Mouse (Mus musculus) kidney, embryonic 15.5 days (tissue): ENCODE measurements around the gene Gsdma3. TPM values are rescaled to one million over a fixed set of nuclear protein-coding genes. Genes with fewer than 3 reads are reported as not detected.
A peak's percentile ranks its signal among the peaks of the same experiment; 100 is the strongest.

Experiments used
- ATAC-seq: fragments of 200-750 bp; cut with Nextera tagmentation; replicated peaks from 2 replicates; pipeline ENCODE4 v1.8.0; 2017; ENCODE audit warnings: moderate TSS enrichment; ENCODE audit not compliant: low FRiP score
- H3K27ac ChIP-seq: fragments of 300-500 bp; sonication (generic); 2 replicates; pipeline ENCODE4 v1.5.1; 2015; ENCODE audit warnings: mild to moderate bottlenecking, inconsistent platforms
- H3K27me3 ChIP-seq: fragments of 300-500 bp; sonication (generic); 2 replicates; pipeline ENCODE4 v1.6.1; 2015; ENCODE audit warnings: inconsistent platforms
- H3K36me3 ChIP-seq: fragments of 300-500 bp; sonication (generic); 2 replicates; pipeline ENCODE4 v1.6.1; 2015; ENCODE audit warnings: inconsistent platforms
- H3K4me1 ChIP-seq: fragments of 300-500 bp; sonication (generic); 2 replicates; pipeline ENCODE4 v1.6.1; 2015; ENCODE audit warnings: inconsistent platforms
- H3K4me2 ChIP-seq: fragments of 300-500 bp; sonication (generic); 2 replicates; pipeline ENCODE4 v1.6.1; 2015; ENCODE audit warnings: moderate library complexity, mild to moderate bottlenecking, inconsistent platforms
- H3K4me3 ChIP-seq: fragments of 300-500 bp; sonication (generic); replicated peaks from 2 replicates; pipeline ENCODE4 v1.5.1; 2015; ENCODE audit warnings: mild to moderate bottlenecking, inconsistent platforms
- H3K9ac ChIP-seq: fragments of 300-500 bp; sonication (generic); 2 replicates; pipeline ENCODE4 v1.6.1; 2015; ENCODE audit warnings: mild to moderate bottlenecking, inconsistent platforms
- H3K9me3 ChIP-seq: fragments of 300-500 bp; sonication (generic); replicated peaks from 2 replicates; pipeline ENCODE4 v1.6.1; 2016; ENCODE audit warnings: inconsistent platforms
- WGBS: fragments of 180-500 bp; shearing (Covaris S2); methylation state at CpG from one replicate; pipeline ENCODE4 v1.1.7; 2015; ENCODE audit warnings: mixed read lengths; 5-methylcytosine and 5-hydroxymethylcytosine counted together
- polyA plus RNA-seq: library from polyadenylated mRNA; unstranded; fragments of >200 nt; fragmentation: Nextera tagmentation; extraction: Ambion mirVana; gene quantifications from 2 replicates; pipeline ENCODE4 v1.2.1, GENCODE M21; 2015

The Gsdma3 gene
- not detected in 2 replicates for polyA plus RNA-seq

GRCm38 (mm10) chr11:98625611-98626410 lies at the start of gene Gsdma3, which contains the start of gene Gm12355:
Gene Gsdma3 (plus strand): TSS chr11:98626360.
Gene Gm12355 (minus strand): TSS chr11:98625661.
- Histone ChIP-seq H3K27ac (no peak within 1 kb of the TSS), H3K4me1 (no peaks in the 10 kb centered on the region), H3K36me3 (no peaks in the 10 kb centered on the region), H3K4me3 (no peak within 1 kb of the TSS), H3K9me3 (no peaks in the 10 kb centered on the region), H3K9ac (no peak within 1 kb of the TSS), H3K4me2 (no peak within 1 kb of the TSS), H3K27me3 (no peaks in the 10 kb centered on the region)
- ATAC-seq = no peak
- WGBS = 87% methylated on average over 10 of the region's 10 CpGs

DNA sequence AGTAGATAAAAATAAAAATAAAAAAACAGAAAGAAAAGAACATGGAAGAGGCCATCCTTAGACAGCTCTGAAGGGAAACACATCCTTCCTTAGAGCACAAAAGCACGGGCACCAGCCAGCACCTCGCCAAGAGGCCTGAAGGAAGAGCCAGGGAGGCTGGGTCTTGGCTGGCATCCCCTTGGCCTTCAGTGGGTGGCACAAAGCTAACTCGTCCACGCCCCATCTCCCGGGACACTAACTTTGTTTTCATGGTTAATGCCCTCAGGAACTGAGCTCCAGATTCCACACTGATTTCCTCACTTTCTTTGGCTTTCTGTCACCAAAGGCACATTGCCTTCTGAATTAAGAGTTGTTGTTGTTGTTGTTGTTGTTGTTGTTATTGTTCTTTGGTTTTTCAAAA lies 48.4 kb upstream of the Gsdma3 start:
- Histone ChIP-seq H3K4me1 (no peaks in the 10 kb centered on the region), H3K27me3 (no peaks in the 10 kb centered on the region), H3K4me3 (no peak overlapping the region), H3K9ac (no peak overlapping the region), H3K27ac (no peak overlapping the region), H3K4me2 (no peak overlapping the region), H3K36me3 (peaks cover 24% of the 10 kb centered on the region), H3K9me3 (no peaks in the 10 kb centered on the region)
- ATAC-seq = no peak
- 89% methylated on average over 5 of the region's 5 CpGs for WGBS

DNA sequence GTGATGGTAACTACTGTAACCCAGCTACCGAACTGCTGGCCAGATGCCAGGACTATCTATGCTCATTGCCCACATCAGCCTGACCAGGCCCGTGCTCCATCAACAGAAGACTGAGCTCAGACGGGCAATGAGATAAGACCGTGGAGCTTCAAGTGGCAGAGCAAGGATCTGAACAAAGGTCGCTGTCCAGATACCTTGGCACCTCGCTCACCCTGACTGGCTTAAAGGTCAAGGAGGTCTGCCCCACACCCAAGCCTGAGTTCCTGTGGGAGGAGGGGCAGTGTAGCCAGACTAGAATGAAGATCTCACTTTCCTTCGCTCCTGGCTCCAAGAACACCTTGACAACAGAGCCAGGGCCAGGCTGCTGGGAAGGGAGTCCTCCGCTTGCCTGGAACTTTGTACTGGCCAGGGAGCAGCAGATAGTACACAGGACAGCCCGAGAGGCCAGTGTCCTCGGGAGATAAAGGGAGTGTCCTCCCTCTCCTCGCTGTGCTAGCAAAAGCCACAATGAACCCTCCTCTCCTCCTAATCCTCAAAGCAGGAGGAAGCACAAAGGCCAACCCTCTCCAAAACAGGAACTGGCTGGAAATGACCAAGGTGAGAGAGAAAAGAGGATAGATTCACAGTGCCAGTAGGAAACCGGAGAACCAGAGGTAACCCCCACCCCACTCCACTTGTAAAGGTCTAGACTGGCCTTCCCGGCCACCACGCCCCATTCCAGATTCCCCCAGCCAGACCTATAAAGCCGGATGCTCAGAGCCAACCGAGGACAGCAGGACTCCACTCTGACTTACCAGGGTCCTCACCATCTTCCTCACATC lies 45.6 kb upstream of the Gsdma3 start:
- H3K4me2 ChIP-seq = no peak overlapping the region
- H3K4me3 ChIP-seq = no peak overlapping the region
- no peaks in the 10 kb centered on the region for H3K27me3 ChIP-seq
- no peaks in the 10 kb centered on the region for H3K9me3 ChIP-seq
- H3K4me1 ChIP-seq = peaks cover 13% of the 10 kb centered on the region
- no peak overlapping the region for H3K9ac ChIP-seq
- peak; percentile 54; the same call in 1 of the 2 replicates for ATAC-seq
- no peak overlapping the region for H3K27ac ChIP-seq
- peaks cover 32% of the 10 kb centered on the region for H3K36me3 ChIP-seq
- 72% methylated on average over 16 of the region's 16 CpGs for WGBS

GRCm38 (mm10) chr11:98581286-98582029 lies 44.7 kb upstream of the Gsdma3 start:
- 69% methylated on average over 17 of the region's 17 CpGs for WGBS
- Histone ChIP-seq H3K4me2 (no peak overlapping the region), H3K27ac (no peak overlapping the region), H3K4me1 (peaks cover 23% of the 10 kb centered on the region), H3K9me3 (no peaks in the 10 kb centered on the region), H3K4me3 (no peak overlapping the region), H3K36me3 (peaks cover 32% of the 10 kb centered on the region), H3K27me3 (no peaks in the 10 kb centered on the region), H3K9ac (no peak overlapping the region)
- ATAC-seq = no peak

GRCm38 (mm10) chr11:98582030-98582388 lies 44.2 kb upstream of the Gsdma3 start:
- no peak overlapping the region for H3K9ac ChIP-seq
- H3K27ac ChIP-seq = no peak overlapping the region
- H3K4me1 ChIP-seq = peaks cover 24% of the 10 kb centered on the region
- peaks cover 32% of the 10 kb centered on the region for H3K36me3 ChIP-seq
- no peaks in the 10 kb centered on the region for H3K9me3 ChIP-seq
- 83% methylated on average over 8 of the region's 8 CpGs for WGBS
- ATAC-seq = no peak
- no peak overlapping the region for H3K4me2 ChIP-seq
- H3K27me3 ChIP-seq = no peaks in the 10 kb centered on the region
- no peak overlapping the region for H3K4me3 ChIP-seq

- Histone ChIP-seq H3K9me3 (no peaks in the 10 kb centered on the region), H3K27ac (no peak overlapping the region), H3K4me1 (peaks cover 29% of the 10 kb centered on the region), H3K36me3 (peaks cover 32% of the 10 kb centered on the region), H3K27me3 (no peaks in the 10 kb centered on the region), H3K4me3 (no peak overlapping the region), H3K9ac (no peak overlapping the region), H3K4me2 (no peak overlapping the region)
- WGBS = 89% methylated on average over 12 of the region's 12 CpGs
- no peak for ATAC-seq
Measured at GRCm38 (mm10) chr11:98582551-98583264, 43.5 kb upstream of the Gsdma3 start.

- H3K27me3 ChIP-seq = no peaks in the 10 kb centered on the region
- H3K27ac ChIP-seq = no peak overlapping the region
- ATAC-seq = no peak
- 87% methylated on average over 3 of the region's 3 CpGs for WGBS
- H3K4me3 ChIP-seq = no peak overlapping the region
- no peak overlapping the region for H3K9ac ChIP-seq
- H3K4me1 ChIP-seq = peaks cover 34% of the 10 kb centered on the region
- peaks cover 32% of the 10 kb centered on the region for H3K36me3 ChIP-seq
- H3K9me3 ChIP-seq = no peaks in the 10 kb centered on the region
- H3K4me2 ChIP-seq = no peak overlapping the region
Measured at GRCm38 (mm10) chr11:98583265-98583552, 43.0 kb upstream of the Gsdma3 start.

DNA sequence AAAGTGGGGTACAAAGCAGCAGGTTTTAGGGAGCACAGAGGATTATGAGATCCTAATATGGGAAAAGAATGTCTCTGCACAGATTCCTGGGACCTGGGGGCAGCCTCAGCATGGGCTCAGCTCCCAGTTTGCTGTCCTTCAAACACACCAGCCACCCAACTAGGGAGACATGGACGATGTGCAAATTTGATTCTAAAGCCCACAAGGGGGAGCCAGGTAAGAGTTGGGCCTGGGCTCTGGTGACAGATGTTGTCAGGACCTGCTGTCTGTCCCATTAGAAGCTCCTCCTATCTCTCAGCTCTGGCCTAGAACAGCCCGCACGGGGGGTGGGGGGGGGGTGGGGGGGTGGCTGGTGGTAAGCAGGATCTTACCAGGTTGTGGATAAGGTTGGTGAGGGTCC lies 42.6 kb upstream of the Gsdma3 start:
- no peak overlapping the region for H3K4me2 ChIP-seq
- no peak for ATAC-seq
- WGBS = 48% methylated on average over 3 of the region's 3 CpGs
- no peaks in the 10 kb centered on the region for H3K9me3 ChIP-seq
- peaks cover 37% of the 10 kb centered on the region for H3K4me1 ChIP-seq
- H3K4me3 ChIP-seq = no peak overlapping the region
- no peak overlapping the region for H3K9ac ChIP-seq
- no peaks in the 10 kb centered on the region for H3K27me3 ChIP-seq
- H3K27ac ChIP-seq = no peak overlapping the region
- peaks cover 32% of the 10 kb centered on the region for H3K36me3 ChIP-seq

- no peak for ATAC-seq
- no peaks in the 10 kb centered on the region for H3K9me3 ChIP-seq
- no peak overlapping the region for H3K27ac ChIP-seq
- peaks cover 32% of the 10 kb centered on the region for H3K36me3 ChIP-seq
- no peak overlapping the region for H3K4me2 ChIP-seq
- no peaks in the 10 kb centered on the region for H3K27me3 ChIP-seq
- WGBS = 37% methylated on average over 1 of the region's 1 CpGs
- H3K4me1 ChIP-seq = peaks cover 43% of the 10 kb centered on the region
- H3K9ac ChIP-seq = no peak overlapping the region
- no peak overlapping the region for H3K4me3 ChIP-seq
Measured at GRCm38 (mm10) chr11:98584146-98584545, 42.0 kb upstream of the Gsdma3 start.

- ATAC-seq = no peak
Measured at GRCm38 (mm10) chr11:98584629-98585177, 41.5 kb upstream of the Gsdma3 start.

More at GRCm38 (mm10) chr11:98584629-98585177, 41.5 kb upstream of the Gsdma3 start:
- Histone ChIP-seq H3K36me3 (peaks cover 32% of the 10 kb centered on the region), H3K4me3 (no peak overlapping the region), H3K9ac (no peak overlapping the region; the same call in 1 of the 2 replicates), H3K4me2 (0 out of 2 replicates have a peak overlapping the region, but pooled peaks have one; percentile 80), H3K27ac (no peak overlapping the region), H3K9me3 (no peaks in the 10 kb centered on the region), H3K4me1 (peaks cover 46% of the 10 kb centered on the region), H3K27me3 (no peaks in the 10 kb centered on the region)
- WGBS = 92% methylated on average over 6 of the region's 6 CpGs
